Mouse (Mus musculus): ENCODE measurements around the gene Plekha1.

DNA sequence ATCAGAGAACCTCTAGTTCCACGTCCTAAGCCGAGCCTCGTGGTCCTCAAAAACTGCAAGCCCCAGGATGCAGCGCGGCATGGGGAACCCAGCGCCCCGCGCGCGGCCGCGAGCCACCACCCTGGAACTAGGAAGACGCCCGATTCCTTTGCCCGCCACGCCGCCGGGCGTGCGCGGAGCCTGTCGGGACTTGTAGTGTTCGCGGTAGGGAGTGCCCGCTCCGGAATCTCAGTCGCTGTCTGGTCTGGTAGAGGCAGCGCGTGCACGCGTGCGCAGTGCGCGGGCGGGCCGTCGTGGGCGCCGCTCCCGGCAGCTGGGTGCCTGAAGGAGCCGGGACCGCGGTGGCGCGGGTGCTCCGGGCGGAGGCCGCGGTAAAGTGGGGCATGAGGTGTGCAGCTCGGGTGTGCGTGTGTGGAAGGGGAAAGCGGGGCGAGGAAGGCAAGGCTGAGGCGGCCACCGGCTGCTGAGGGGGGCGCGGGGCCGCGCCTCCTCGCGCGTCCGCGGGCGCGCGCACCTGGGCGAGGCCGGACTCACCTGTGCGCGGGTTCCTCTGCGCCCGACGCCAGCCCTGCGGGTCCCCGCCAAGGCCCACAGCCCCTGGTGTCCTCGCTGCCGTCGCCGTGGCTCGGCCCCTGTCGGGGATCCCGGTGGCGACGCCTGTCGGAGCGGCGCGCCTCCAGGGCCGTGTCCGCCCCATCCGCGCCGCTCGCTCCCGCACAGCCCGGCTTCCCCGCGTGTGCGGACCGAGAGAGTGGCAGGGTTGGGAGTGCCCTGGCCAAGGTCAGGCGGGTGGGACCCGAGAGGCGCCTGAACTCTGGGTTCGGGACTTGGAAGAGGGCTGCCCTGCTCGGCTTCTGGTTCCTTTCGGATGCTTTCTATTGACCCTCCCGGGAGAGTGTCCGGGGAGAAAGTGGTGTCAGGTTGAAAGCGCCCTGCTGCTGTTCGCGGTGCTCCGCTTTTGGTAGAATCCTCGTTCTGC lies at the start of gene Plekha1:
- TF ChIP-seq CTCF (IDR thresholded peaks at IDR 0.05; ENCODE audit: borderline replicate concordance, control insufficient read depth, extremely low read depth, insufficient read depth, low read length, poor library complexity) (peak; percentile 72; the same call in 1 of the 2 replicates), POLR2A (IDR thresholded peaks at IDR 0.05; ENCODE audit: control insufficient read depth, extremely low read depth, insufficient read depth, low read length, poor library complexity) (peak; percentile 41; the same call in 1 of the 2 replicates)

Measured in thymus, adult 2 months (tissue).